In genomic region chr4:136466226-136466625, GRCm38 (mm10) we compare ENCODE assay signal across 9 mouse cellular contexts. TPM values are rescaled to one million over a fixed set of nuclear protein-coding genes. Genes with fewer than 3 reads are reported as not detected.
DNase-seq lines count a peak whose midpoint lies in the region; ATAC-seq lines count a peak whose summit lies in the region.
"Had no signal": no experiment of that assay in that cellular context is flagged by ENCODE, and none has a peak within 500 bp of the region (broad histone marks: within the 10 kb centered on the region; RNA-seq: fewer than 3 reads in every experiment).

No protein-coding gene starts in this region.

- 46% methylated on average over 4 of the region's 4 CpGs for WGBS in lung, embryonic 15.5 days
- WGBS in embryonic facial prominence, embryonic 15.5 days, result 29% methylated on average over 4 of the region's 4 CpGs
- 25% methylated on average over 4 of the region's 4 CpGs for WGBS in stomach, embryonic 16.5 days

- H3K4me3 ChIP-seq in lung, embryonic 15.5 days, result no peak overlapping the region
- no peak overlapping the region for H3K4me3 ChIP-seq in embryonic facial prominence, embryonic 15.5 days (replicated peaks)
- H3K4me3 ChIP-seq in stomach, embryonic 16.5 days (replicated peaks; ENCODE audit: low read length), result no peak overlapping the region

- H3K9ac ChIP-seq in lung, embryonic 15.5 days, result no peak overlapping the region
- H3K9ac ChIP-seq in embryonic facial prominence, embryonic 15.5 days, result no peak overlapping the region
- peak overlapping the region; percentile 12; the same call in 1 of the 2 replicates for H3K9ac ChIP-seq in stomach, embryonic 16.5 days (ENCODE audit: low read length)

- H3K27ac ChIP-seq in lung, embryonic 15.5 days, result peak overlapping the region; percentile 22; the same call in 1 of the 2 replicates
- peak overlapping the region; percentile 60; the same call in 1 of the 2 replicates for H3K27ac ChIP-seq in embryonic facial prominence, embryonic 15.5 days (replicated peaks)
- H3K27ac ChIP-seq in stomach, embryonic 16.5 days (ENCODE audit: low read length), result peak overlapping the region; percentile 57

- H3K36me3 ChIP-seq in lung, embryonic 15.5 days, result no peaks in the 10 kb centered on the region
- no peaks in the 10 kb centered on the region for H3K36me3 ChIP-seq in embryonic facial prominence, embryonic 15.5 days
- H3K36me3 ChIP-seq in stomach, embryonic 16.5 days (ENCODE audit: control insufficient read depth, insufficient read depth, low read length), result no peaks in the 10 kb centered on the region

- no peak for DNase-seq in lung, adult 18-20 months
- peak; percentile 30 to 47 for DNase-seq in heart, postnatal 36 days
- no peak for DNase-seq in right cerebral cortex, adult 18-20 months
- DNase-seq in neural tube, embryonic 10.5 days (ENCODE audit: extremely low spot score, low spot score), result no peak
- no peak for DNase-seq in left cerebral cortex, postnatal 14 days (ENCODE audit: low spot score in 2 of 2)

- intact Hi-C loops in heart, postnatal 36 days (cut with DNase I), result no loop called here
- intact Hi-C loops in left cerebral cortex, postnatal 14 days (cut with DNase I), result no loop called here

- H3K27me3 ChIP-seq in lung, embryonic 15.5 days, result peaks cover 12% of the 10 kb centered on the region; the same call in 1 of the 2 replicates
- H3K27me3 ChIP-seq in embryonic facial prominence, embryonic 15.5 days, result peaks cover 15% of the 10 kb centered on the region
- H3K27me3 ChIP-seq in stomach, embryonic 16.5 days (ENCODE audit: control insufficient read depth, insufficient read depth, low read length), result peaks cover 8% of the 10 kb centered on the region; the same call in 1 of the 2 replicates

- H3K4me2 ChIP-seq in lung, embryonic 15.5 days, result no peak overlapping the region
- H3K4me2 ChIP-seq in embryonic facial prominence, embryonic 15.5 days (replicated peaks), result no peak overlapping the region
- H3K4me2 ChIP-seq in stomach, embryonic 16.5 days (ENCODE audit: low read depth, low read length), result no peak overlapping the region

- no peak for ATAC-seq in lung, embryonic 15.5 days (ENCODE audit: borderline replicate concordance, extremely low read depth, low FRiP score, low TSS enrichment)
- no peak for ATAC-seq in embryonic facial prominence, embryonic 15.5 days (ENCODE audit: insufficient number of reproducible peaks, low FRiP score, low TSS enrichment, low read depth)
- ATAC-seq in stomach, embryonic 16.5 days (ENCODE audit: insufficient read depth, low FRiP score), result no peak

- no peaks in the 10 kb centered on the region for H3K9me3 ChIP-seq in lung, embryonic 15.5 days
- H3K9me3 ChIP-seq in embryonic facial prominence, embryonic 15.5 days (replicated peaks), result no peaks in the 10 kb centered on the region
- no peaks in the 10 kb centered on the region for H3K9me3 ChIP-seq in stomach, embryonic 16.5 days (replicated peaks; ENCODE audit: control insufficient read depth, low read length)

- H3K4me1 ChIP-seq in lung, embryonic 15.5 days, result peaks cover 37% of the 10 kb centered on the region
- peaks cover 38% of the 10 kb centered on the region for H3K4me1 ChIP-seq in embryonic facial prominence, embryonic 15.5 days
- peaks cover 25% of the 10 kb centered on the region for H3K4me1 ChIP-seq in stomach, embryonic 16.5 days (ENCODE audit: control insufficient read depth, insufficient read depth, low read length)

RNA-seq across cellular contexts. Expression of gene Luzp1, which starts 3.3 kb away (rescaled TPM):
- polyA plus RNA-seq in lung, embryonic 15.5 days (2015; fragmentation: Nextera tagmentation; extraction: Ambion mirVana), result 109 and 121 TPM in 2 replicates
- polyA plus RNA-seq in embryonic facial prominence, embryonic 15.5 days (2015; fragmentation: Nextera tagmentation; extraction: Ambion mirVana), result 114 and 124 TPM in 2 replicates
- total RNA-seq in heart, postnatal 36 days (2021), result 10 to 100 TPM; 37.8 to 41.4 TPM
- polyA plus RNA-seq in stomach, embryonic 16.5 days (2015; fragmentation: Nextera tagmentation; extraction: Ambion mirVana), result 88.7 and 90.1 TPM in 2 replicates
- total RNA-seq in left cerebral cortex, postnatal 14 days (2021), result 10 to 100 TPM; 54.7 to 67.9 TPM

RNA-seq across cellular contexts. Expression of gene 6030445D17Rik, which starts 4.2 kb away (rescaled TPM):
- polyA plus RNA-seq in lung, embryonic 15.5 days (2015; fragmentation: Nextera tagmentation; extraction: Ambion mirVana), result 0.46 and 0.57 TPM in 2 replicates
- polyA plus RNA-seq in embryonic facial prominence, embryonic 15.5 days (2015; fragmentation: Nextera tagmentation; extraction: Ambion mirVana), result 0.19 and 0.28 TPM in 2 replicates
- under 1 TPM; 0.17 to 0.35 TPM for total RNA-seq in heart, postnatal 36 days (2021)
- polyA plus RNA-seq in stomach, embryonic 16.5 days (2015; fragmentation: Nextera tagmentation; extraction: Ambion mirVana), result 0.19 and 0.21 TPM in 2 replicates
- under 1 TPM; 0.20 to 0.32 TPM for total RNA-seq in left cerebral cortex, postnatal 14 days (2021)
- total RNA-seq: megakaryocyte progenitor cell, adult 5-6 weeks had no signal

RNA-seq across cellular contexts. Expression of gene Htr1d, which starts 42.9 kb away (rescaled TPM):
- polyA plus RNA-seq in lung, embryonic 15.5 days (2015; fragmentation: Nextera tagmentation; extraction: Ambion mirVana), result not detected in 2 replicates
- polyA plus RNA-seq in embryonic facial prominence, embryonic 15.5 days (2015; fragmentation: Nextera tagmentation; extraction: Ambion mirVana), result 0.67 and 0.75 TPM in 2 replicates
- total RNA-seq in heart, postnatal 36 days (2021), result not detected
- polyA plus RNA-seq in stomach, embryonic 16.5 days (2015; fragmentation: Nextera tagmentation; extraction: Ambion mirVana), result 0.27 and 0.34 TPM in 2 replicates
- 1 to 10 TPM; 1.8 to 3.1 TPM for total RNA-seq in left cerebral cortex, postnatal 14 days (2021)
- total RNA-seq: megakaryocyte progenitor cell, adult 5-6 weeks had no signal

Comparison
In these comparisons a context has a peak if more than half of its experiments do, and no peak if none do; other contexts are left out.
1. DNase-seq: peak in heart, postnatal 36 days (2 of 2); none in lung, adult 18-20 months (0 of 2), right cerebral cortex, adult 18-20 months (single experiment), neural tube, embryonic 10.5 days (single experiment) and left cerebral cortex, postnatal 14 days (0 of 2).
2. Peak in every context shown above with its lines, with median percentiles within 50 percentile points of each other: H3K27ac ChIP-seq.